Mouse (Mus musculus) hindbrain, postnatal 0 days (tissue): ENCODE measurements at regions not wholly inside any gene's neighbourhood (a gene's known extent, or its start where the extent isn't known, plus 50 kb on each side); places are given as distances from the start of the nearest gene placed in this dataset.

Experiments used
- ATAC-seq: fragments of 200-750 bp; cut with Nextera tagmentation; 2 replicates; pipeline ENCODE4 v1.8.0; 2017; ENCODE audit warnings: mild to moderate bottlenecking, moderate TSS enrichment, moderate library complexity
- DNase-seq: peaks from one replicate; pipeline ENCODE4 v3.0.0-alpha.2; 2015; ENCODE audit warnings: low spot score
- H3K27ac ChIP-seq: fragments of 300-500 bp; sonication (generic); 2 replicates; pipeline ENCODE4 v1.5.1; 2014; ENCODE audit warnings: mild to moderate bottlenecking
- H3K27me3 ChIP-seq: fragments of 300-500 bp; sonication (generic); 2 replicates; pipeline ENCODE4 v1.6.1; 2014; ENCODE audit warnings: low read length, mixed read lengths; ENCODE audit not compliant: insufficient read depth
- H3K36me3 ChIP-seq: fragments of 300-500 bp; sonication (generic); 2 replicates; pipeline ENCODE4 v1.6.1; 2014; ENCODE audit warnings: low read length, mixed read lengths; ENCODE audit not compliant: insufficient read depth
- H3K4me1 ChIP-seq: fragments of 300-500 bp; sonication (generic); 2 replicates; pipeline ENCODE4 v1.6.1; 2014; ENCODE audit warnings: antibody characterized with exemption, low read length, mixed read lengths; ENCODE audit not compliant: insufficient read depth
- H3K4me2 ChIP-seq: fragments of 300-500 bp; sonication (generic); 2 replicates; pipeline ENCODE4 v1.6.1; 2014; ENCODE audit warnings: low read depth, mild to moderate bottlenecking, low read length, moderate library complexity, mixed read lengths
- H3K4me3 ChIP-seq: fragments of 300-500 bp; sonication (generic); 2 replicates; pipeline ENCODE4 v1.5.1; 2014; ENCODE audit warnings: low read length
- H3K9ac ChIP-seq: fragments of 300-500 bp; sonication (generic); replicated peaks from 2 replicates; pipeline ENCODE4 v1.6.1; 2014; ENCODE audit warnings: mild to moderate bottlenecking, low read length, moderate library complexity, mixed read lengths
- H3K9me3 ChIP-seq: fragments of 300-500 bp; sonication (generic); 2 replicates; pipeline ENCODE4 v1.6.1; 2016; ENCODE audit warnings: low read length, mixed read lengths
- CTCF ChIP-seq: IDR thresholded peaks from 2 replicates; pipeline ENCODE4 v1.5.1; 2016; ENCODE audit warnings: antibody characterized with exemption, control low read depth, low read depth
- WGBS: fragments of 180-500 bp; shearing (Covaris S2); extraction: QIAGEN DNeasy Blood & Tissue Kit; methylation state at CpG from one replicate; pipeline ENCODE4 v1.1.7; 2014; 5-methylcytosine and 5-hydroxymethylcytosine counted together

- Histone ChIP-seq H3K9me3 (no peaks in the 10 kb centered on the region), H3K27me3 (no peaks in the 10 kb centered on the region), H3K9ac (no peak overlapping the region), H3K4me3 (no peak overlapping the region), H3K4me1 (no peaks in the 10 kb centered on the region), H3K27ac (no peak overlapping the region), H3K36me3 (no peaks in the 10 kb centered on the region), H3K4me2 (no peak overlapping the region)
- TF ChIP-seq CTCF: no peak
- DNase-seq: no peak
- no peak for ATAC-seq
These were observed 132.6 kb upstream of the Impad1 start for GRCm38 (mm10) chr4:4925741-4926140.

DNA sequence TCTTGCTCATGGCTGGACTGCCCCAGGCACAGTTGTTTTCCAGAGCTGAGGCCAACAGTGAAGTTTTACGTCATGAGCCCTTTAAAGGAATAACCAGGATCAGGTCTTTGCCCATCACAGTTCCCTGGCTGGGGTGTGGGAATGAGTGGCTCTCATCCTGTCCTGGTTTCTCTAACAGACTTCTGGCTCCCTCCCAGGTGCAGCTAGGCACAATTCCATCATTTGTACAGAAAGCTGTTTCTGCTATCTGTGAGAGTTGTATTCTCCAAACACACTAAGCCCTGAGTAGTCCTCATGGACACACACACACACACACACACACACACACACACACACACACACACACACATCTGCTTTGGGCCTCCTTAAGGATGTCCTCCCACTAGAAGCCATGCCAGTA lies 127.1 kb upstream of the Impad1 start:
- WGBS: 70% methylated on average over 1 of the region's 1 CpGs
- no peaks in the 10 kb centered on the region for H3K4me1 ChIP-seq
- TF ChIP-seq CTCF: no peak

DNA sequence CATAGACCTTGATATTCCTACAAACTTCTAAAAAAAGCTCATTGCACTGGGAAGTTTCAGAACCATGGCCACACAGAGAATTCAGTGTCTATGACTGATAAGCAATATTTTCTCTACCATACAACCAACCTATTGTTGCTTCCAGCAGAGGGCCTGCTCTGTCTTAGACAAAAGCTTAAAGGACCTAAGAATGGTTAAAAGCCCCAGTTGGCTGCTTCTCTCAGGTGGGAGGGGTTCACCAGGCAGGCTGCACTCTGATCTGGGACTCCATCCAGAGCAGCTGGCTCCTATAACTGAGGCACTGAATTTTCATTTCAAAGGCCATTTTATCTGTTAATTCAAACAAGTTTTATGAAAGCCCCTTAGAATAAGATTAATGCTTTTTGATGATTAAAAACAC lies 82.1 kb upstream of the Impad1 start:
- H3K4me2 ChIP-seq: no peak overlapping the region
- H3K9ac ChIP-seq: no peak overlapping the region
- ATAC-seq (no peak), DNase-seq (peak; percentile 54)
- peak; percentile 17; the same call in 1 of the 2 replicates for TF ChIP-seq CTCF
- no peaks in the 10 kb centered on the region for H3K36me3 ChIP-seq
- no peaks in the 10 kb centered on the region for H3K27me3 ChIP-seq
- H3K27ac ChIP-seq: no peak overlapping the region
- no peak overlapping the region for H3K4me3 ChIP-seq
- no peaks in the 10 kb centered on the region for H3K4me1 ChIP-seq
- no peaks in the 10 kb centered on the region for H3K9me3 ChIP-seq

More for the DNA sequence above, 127.1 kb upstream of the Impad1 start:
- ATAC-seq (no peak), DNase-seq (no peak)
- H3K4me2 ChIP-seq: no peak overlapping the region
- no peaks in the 10 kb centered on the region for H3K9me3 ChIP-seq
- H3K36me3 ChIP-seq: no peaks in the 10 kb centered on the region
- no peak overlapping the region for H3K27ac ChIP-seq
- H3K27me3 ChIP-seq: no peaks in the 10 kb centered on the region
- H3K4me3 ChIP-seq: no peak overlapping the region
- no peak overlapping the region for H3K9ac ChIP-seq

GRCm38 (mm10) chr4:4858345-4858744 lies 65.2 kb upstream of the Impad1 start:
- Histone ChIP-seq H3K4me1 (no peaks in the 10 kb centered on the region), H3K4me2 (no peak overlapping the region), H3K4me3 (no peak overlapping the region), H3K9ac (no peak overlapping the region), H3K36me3 (no peaks in the 10 kb centered on the region), H3K27ac (no peak overlapping the region), H3K27me3 (no peaks in the 10 kb centered on the region), H3K9me3 (no peaks in the 10 kb centered on the region)
- DNase-seq: no peak
- TF ChIP-seq CTCF: no peak
- ATAC-seq: no peak
- 91% methylated on average over 2 of the region's 2 CpGs for WGBS
